Comparison of ENCODE assay signal across 1 mouse cellular context in the genomic region with DNA sequence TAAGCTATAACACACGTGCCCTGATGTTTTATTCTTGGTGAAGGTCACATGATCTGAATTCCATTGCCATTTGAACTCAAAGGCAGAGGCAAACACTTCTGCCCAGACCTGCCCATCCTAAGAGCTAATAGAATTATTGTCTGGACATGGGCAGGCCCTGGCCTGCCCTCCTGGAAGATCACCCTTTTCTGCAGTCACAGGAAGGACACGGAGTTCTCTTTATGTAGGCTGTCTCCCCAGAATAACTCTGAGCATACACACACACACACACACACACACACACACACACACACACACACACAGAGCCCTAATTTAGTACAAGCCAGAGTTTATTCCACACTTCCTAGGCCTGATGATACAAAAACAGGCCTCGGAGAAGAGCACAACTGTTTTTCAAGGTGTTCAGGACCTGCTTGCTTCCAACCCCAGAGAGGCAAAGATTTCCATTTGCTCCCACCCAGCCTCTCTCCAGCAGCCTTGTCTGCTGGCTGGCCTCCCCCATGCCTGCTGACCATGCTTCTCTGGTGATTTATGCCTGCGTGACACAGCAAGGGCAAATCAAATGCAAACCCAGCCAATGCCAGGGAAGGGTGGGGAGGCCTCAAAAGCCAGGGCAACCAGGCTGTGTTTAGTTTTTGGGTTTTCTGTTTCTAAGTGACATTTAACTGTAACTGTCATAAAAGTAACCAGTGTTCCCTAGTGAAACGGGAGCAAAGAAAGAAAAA.
A peak's percentile ranks its signal among the peaks of the same experiment; 100 is the strongest.
TF ChIP-seq lines count a peak whose summit lies in the region.

No protein-coding gene starts in this region.

TF ChIP-seq in MEL, 35 proteins besides CTCF, POLR2A, EP300 and RAD21 (continued from another document):
- TF ChIP-seq USF1 (IDR thresholded peaks at IDR 0.05; ENCODE audit: low read depth, low read length), result peak; percentile 12; the same call in 1 of the 2 replicates
- TF ChIP-seq TBP (IDR thresholded peaks at IDR 0.05; ENCODE audit: low read depth, low read length), result no peak
- TF ChIP-seq MXI1 (IDR thresholded peaks at IDR 0.05; ENCODE audit: low read depth, low read length), result no peak
- no peak for TF ChIP-seq JUND (IDR thresholded peaks at IDR 0.05; ENCODE audit: low read depth, low read length)
- no peak for TF ChIP-seq MYB (IDR thresholded peaks at IDR 0.05; ENCODE audit: low read depth, low read length)
TF ChIP-seq in MEL: peak in this region for 1.
